Mouse (Mus musculus): ENCODE measurements around the gene Klf12. TPM values are rescaled to one million over a fixed set of nuclear protein-coding genes. Genes with fewer than 3 reads are reported as not detected.

The Klf12 gene
- total and polyA plus RNA-seq, 2 experiments from 2014 or later: 26.7 to 61.1 TPM

DNA sequence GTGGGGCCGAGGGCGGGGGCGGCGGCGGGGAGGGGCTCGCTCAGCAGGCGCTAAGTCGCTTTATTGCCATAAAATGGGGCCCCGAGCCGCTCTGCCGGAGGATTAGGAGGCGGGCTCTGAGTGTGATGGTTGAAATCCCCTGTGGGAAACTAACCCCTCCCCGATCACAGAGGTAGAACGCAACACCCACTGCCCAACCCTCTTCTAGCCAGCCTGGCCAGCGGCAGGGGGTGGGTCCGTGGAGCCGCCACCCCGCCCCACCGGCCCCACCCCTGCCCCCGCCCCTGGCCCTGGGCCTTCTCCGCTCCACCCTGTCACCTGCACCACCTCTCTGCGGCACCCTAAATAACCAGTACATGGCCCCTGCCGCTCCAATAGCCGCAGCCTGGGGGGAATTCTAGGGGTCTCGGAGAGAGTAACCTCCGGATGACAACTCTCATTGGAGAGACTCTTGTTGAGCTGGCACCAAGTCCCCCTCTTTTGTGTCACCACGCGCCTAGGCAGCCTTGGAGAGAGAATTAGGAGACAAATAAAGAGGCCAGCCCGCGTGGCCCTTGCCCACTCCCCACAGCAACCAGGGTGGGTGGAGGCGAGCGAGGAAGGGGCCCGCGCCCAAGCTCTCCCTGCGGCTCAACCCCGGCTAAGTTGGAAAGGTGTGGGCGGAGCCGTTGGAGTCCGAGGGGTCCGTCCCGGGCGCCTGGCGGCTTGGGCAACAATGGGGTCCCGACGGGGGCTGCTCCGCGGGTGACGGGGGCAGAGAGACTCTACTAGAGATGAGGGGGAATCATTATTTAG lies 579 bp upstream of the Klf12 start:
- peak overlapping the region; percentile 54 for H3K4me3 ChIP-seq (ENCODE audit: low read depth, low read length)
- no peak for TF ChIP-seq CTCF (IDR thresholded peaks at IDR 0.05)
- peak overlapping the region; percentile 96 for H3K27ac ChIP-seq (ENCODE audit: low read depth, low read length)
- H3K36me3 ChIP-seq (ENCODE audit: insufficient read depth, low read length): no peaks in the 10 kb centered on the region
- WGBS: under 1% methylated on average over 44 of the region's 48 CpGs
- peak; percentile 77 for ATAC-seq (ENCODE audit: low FRiP score)
- H3K4me2 ChIP-seq (ENCODE audit: low read depth, low read length, poor library complexity, severe bottlenecking): peak overlapping the region; percentile 84
- no peaks in the 10 kb centered on the region for H3K27me3 ChIP-seq (ENCODE audit: insufficient read depth, low read length)
- H3K9me3 ChIP-seq (ENCODE audit: low read length): no peaks in the 10 kb centered on the region
- peak; percentile 89 for DNase-seq (ENCODE audit: low spot score)
- no peaks in the 10 kb centered on the region for H3K4me1 ChIP-seq (ENCODE audit: insufficient read depth, low read length)
- peak overlapping the region; percentile 80 for H3K9ac ChIP-seq (replicated peaks; ENCODE audit: low read length, poor library complexity, severe bottlenecking)

DNA sequence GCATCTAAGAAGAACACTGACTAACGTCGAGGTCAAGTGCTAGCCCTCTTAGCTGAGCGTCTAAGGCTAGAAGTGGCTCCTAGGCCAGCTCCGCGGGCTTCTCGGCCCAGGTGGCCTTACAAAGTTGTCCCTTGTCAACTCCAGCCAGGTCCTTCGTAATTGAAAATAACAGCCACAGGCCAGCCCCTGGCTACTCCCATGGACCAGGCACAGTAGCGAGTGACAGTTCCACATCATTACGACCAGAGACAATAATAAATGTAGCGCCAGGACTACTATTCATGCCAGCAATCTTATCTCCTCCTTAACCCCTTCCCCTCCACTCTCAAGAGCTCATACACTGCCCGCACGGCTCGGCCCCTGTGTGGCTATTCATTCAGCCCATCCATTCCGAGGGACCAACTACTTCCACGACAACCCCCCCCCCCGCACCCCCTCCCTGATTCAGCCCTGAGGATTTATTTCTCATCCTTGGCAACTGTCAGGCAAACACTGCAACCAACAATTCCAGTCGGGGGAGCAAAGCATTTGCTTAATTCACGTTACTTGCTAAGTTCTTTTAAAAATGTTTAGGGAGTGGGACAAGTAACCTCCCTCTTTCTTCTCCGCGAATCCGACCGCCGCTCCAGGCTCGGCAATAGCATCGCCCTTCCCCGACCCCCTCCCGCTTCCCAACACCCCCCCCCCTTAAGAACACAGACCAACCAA lies 914 bp downstream of the Klf12 start:
- H3K9ac ChIP-seq (replicated peaks; ENCODE audit: low read length, poor library complexity, severe bottlenecking): peak overlapping the region; percentile 80
- no peaks in the 10 kb centered on the region for H3K27me3 ChIP-seq (ENCODE audit: insufficient read depth, low read length)
- peak; percentile 12; the same call in 1 of the 2 replicates for ATAC-seq (ENCODE audit: low FRiP score)
- no peaks in the 10 kb centered on the region for H3K9me3 ChIP-seq (ENCODE audit: low read length)
- H3K4me1 ChIP-seq (ENCODE audit: insufficient read depth, low read length): no peaks in the 10 kb centered on the region
- no peaks in the 10 kb centered on the region for H3K36me3 ChIP-seq (ENCODE audit: insufficient read depth, low read length)
- no peak for TF ChIP-seq CTCF (IDR thresholded peaks at IDR 0.05)
- peak overlapping the region; percentile 54 for H3K4me3 ChIP-seq (ENCODE audit: low read depth, low read length)
- DNase-seq (ENCODE audit: low spot score): peak; percentile 75
- peak overlapping the region; percentile 84 for H3K4me2 ChIP-seq (ENCODE audit: low read depth, low read length, poor library complexity, severe bottlenecking)
- WGBS: under 1% methylated on average over 27 of the region's 27 CpGs
- peak overlapping the region; percentile 96 for H3K27ac ChIP-seq (ENCODE audit: low read depth, low read length)

DNA sequence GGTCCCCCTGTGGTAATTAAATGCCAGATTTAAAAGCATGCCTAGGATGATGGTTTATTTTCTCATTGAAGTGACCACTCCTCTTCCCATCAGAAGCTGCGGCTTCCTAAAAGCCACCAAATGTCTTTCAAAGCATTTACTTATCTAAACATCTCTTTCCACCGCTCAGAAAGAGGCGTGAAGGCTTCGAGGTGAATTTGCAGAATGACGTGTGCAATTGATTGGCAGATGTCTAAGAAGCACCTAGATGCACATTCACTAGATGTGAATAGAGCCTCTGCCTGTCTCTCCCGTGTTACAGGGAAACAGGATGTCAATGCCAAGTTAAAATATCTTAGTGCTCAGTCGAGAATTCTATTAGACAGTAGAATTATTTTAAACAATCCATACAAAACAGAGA lies 1.8 kb downstream of the Klf12 start:
- DNase-seq (ENCODE audit: low spot score) (peak; percentile 36), ATAC-seq (ENCODE audit: low FRiP score) (no peak)
- Histone ChIP-seq H3K27me3 (ENCODE audit: insufficient read depth, low read length) (no peaks in the 10 kb centered on the region), H3K9me3 (ENCODE audit: low read length) (no peaks in the 10 kb centered on the region), H3K4me3 (ENCODE audit: low read depth, low read length) (peak overlapping the region; percentile 54), H3K4me2 (ENCODE audit: low read depth, low read length, poor library complexity, severe bottlenecking) (peak overlapping the region; percentile 84), H3K36me3 (ENCODE audit: insufficient read depth, low read length) (no peaks in the 10 kb centered on the region), H3K27ac (ENCODE audit: low read depth, low read length) (0 out of 2 replicates have a peak overlapping the region, but pooled peaks have one; percentile 96), H3K9ac (replicated peaks; ENCODE audit: low read length, poor library complexity, severe bottlenecking) (peak overlapping the region; percentile 80), H3K4me1 (ENCODE audit: insufficient read depth, low read length) (no peaks in the 10 kb centered on the region)
- 2% methylated on average over 7 of the region's 7 CpGs for WGBS
- no peak for TF ChIP-seq CTCF (IDR thresholded peaks at IDR 0.05)

DNA sequence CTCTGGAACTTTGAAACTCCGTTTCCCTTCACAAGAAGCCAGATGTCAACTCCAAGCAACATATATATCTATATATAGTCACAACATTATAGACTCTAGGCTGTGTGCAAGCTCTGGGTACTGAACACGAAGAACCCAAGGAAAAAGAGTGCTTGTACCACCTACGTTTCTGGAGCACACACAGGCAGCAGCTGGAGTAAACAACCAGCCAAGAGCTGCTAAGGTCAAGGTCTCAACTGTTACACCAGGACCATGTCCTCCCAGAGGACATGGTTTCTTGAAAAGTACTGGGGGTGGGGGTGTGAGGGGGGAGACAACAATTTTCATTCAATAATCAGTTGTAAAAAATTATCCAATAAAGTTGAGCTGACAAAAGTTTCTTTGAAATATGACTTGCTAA lies 2.7 kb downstream of the Klf12 start:
- Histone ChIP-seq H3K36me3 (ENCODE audit: insufficient read depth, low read length) (no peaks in the 10 kb centered on the region), H3K4me2 (ENCODE audit: low read depth, low read length, poor library complexity, severe bottlenecking) (peak overlapping the region; percentile 16), H3K4me3 (ENCODE audit: low read depth, low read length) (no peak overlapping the region; the same call in 1 of the 2 replicates), H3K9ac (replicated peaks; ENCODE audit: low read length, poor library complexity, severe bottlenecking) (no peak overlapping the region), H3K27ac (ENCODE audit: low read depth, low read length) (no peak overlapping the region), H3K4me1 (ENCODE audit: insufficient read depth, low read length) (no peaks in the 10 kb centered on the region), H3K9me3 (ENCODE audit: low read length) (no peaks in the 10 kb centered on the region), H3K27me3 (ENCODE audit: insufficient read depth, low read length) (no peaks in the 10 kb centered on the region)
- ATAC-seq (ENCODE audit: low FRiP score) (no peak), DNase-seq (ENCODE audit: low spot score) (no peak)
- TF ChIP-seq CTCF (IDR thresholded peaks at IDR 0.05): no peak
- WGBS: 43% methylated on average over 3 of the region's 3 CpGs

DNA sequence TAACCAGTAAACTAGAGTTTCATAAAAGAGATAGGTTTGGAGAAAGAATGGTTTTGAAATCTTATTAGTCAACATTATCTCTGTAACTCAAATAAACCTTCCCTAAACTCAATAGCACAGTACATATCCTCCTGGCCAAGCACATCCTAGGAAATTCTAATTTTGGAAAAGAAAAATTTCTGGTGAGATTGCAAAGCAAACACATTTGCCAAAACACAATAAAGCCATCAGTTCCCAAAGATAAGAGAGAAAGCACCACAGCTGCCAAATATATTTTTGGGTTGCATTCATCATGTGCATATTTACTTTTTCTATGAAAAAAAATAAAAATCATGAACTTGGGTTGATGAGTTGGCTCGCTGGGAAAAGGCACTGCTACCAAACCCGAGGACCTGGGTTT lies 10.3 kb downstream of the Klf12 start:
- WGBS: 95% methylated on average over 2 of the region's 2 CpGs
- TF ChIP-seq CTCF (IDR thresholded peaks at IDR 0.05): no peak
- H3K27ac ChIP-seq (ENCODE audit: low read depth, low read length): no peak overlapping the region

DNA sequence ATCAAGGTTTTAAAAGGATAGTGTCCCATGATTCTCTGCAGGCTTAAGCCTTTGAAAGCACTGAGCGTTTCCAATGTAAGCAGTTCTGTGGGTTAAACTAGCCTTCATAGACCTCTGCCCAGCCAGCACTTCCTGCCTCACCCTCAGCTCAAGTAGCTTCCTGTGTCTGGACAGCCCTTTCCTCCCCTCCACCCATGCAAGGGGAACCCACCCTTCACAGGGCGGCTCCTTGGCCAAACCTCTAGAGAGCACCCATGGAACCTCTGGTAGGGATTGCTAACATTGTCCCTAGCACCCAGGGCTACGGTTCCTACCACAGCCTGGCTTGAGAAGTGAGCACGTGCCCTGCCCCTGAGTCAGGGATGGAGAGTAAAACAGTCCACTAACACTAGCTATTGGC lies 23.9 kb downstream of the Klf12 start:
- H3K9ac ChIP-seq (replicated peaks; ENCODE audit: low read length, poor library complexity, severe bottlenecking): no peak overlapping the region
- H3K9me3 ChIP-seq (ENCODE audit: low read length): no peaks in the 10 kb centered on the region
- H3K36me3 ChIP-seq (ENCODE audit: insufficient read depth, low read length): no peaks in the 10 kb centered on the region
- no peak overlapping the region for H3K4me2 ChIP-seq (ENCODE audit: low read depth, low read length, poor library complexity, severe bottlenecking)
- WGBS: 72% methylated on average over 4 of the region's 4 CpGs
- no peak for TF ChIP-seq CTCF (IDR thresholded peaks at IDR 0.05)
- H3K4me3 ChIP-seq (ENCODE audit: low read depth, low read length): no peak overlapping the region
- no peak for DNase-seq (ENCODE audit: low spot score)
- H3K27ac ChIP-seq (ENCODE audit: low read depth, low read length): no peak overlapping the region
- H3K27me3 ChIP-seq (ENCODE audit: insufficient read depth, low read length): no peaks in the 10 kb centered on the region
- H3K4me1 ChIP-seq (ENCODE audit: insufficient read depth, low read length): peaks cover 4% of the 10 kb centered on the region; the same call in 1 of the 2 replicates
- ATAC-seq (ENCODE audit: low FRiP score): no peak

More for the DNA sequence above, 10.3 kb downstream of the Klf12 start:
- no peaks in the 10 kb centered on the region for H3K9me3 ChIP-seq (ENCODE audit: low read length)
- no peak for ATAC-seq (ENCODE audit: low FRiP score)
- H3K36me3 ChIP-seq (ENCODE audit: insufficient read depth, low read length): no peaks in the 10 kb centered on the region
- no peaks in the 10 kb centered on the region for H3K4me1 ChIP-seq (ENCODE audit: insufficient read depth, low read length)
- H3K4me3 ChIP-seq (ENCODE audit: low read depth, low read length): no peak overlapping the region
- H3K9ac ChIP-seq (replicated peaks; ENCODE audit: low read length, poor library complexity, severe bottlenecking): no peak overlapping the region
- no peak for DNase-seq (ENCODE audit: low spot score)
- no peak overlapping the region for H3K4me2 ChIP-seq (ENCODE audit: low read depth, low read length, poor library complexity, severe bottlenecking)
- no peaks in the 10 kb centered on the region for H3K27me3 ChIP-seq (ENCODE audit: insufficient read depth, low read length)
